Mouse (Mus musculus) kidney, adult 2 months (tissue): ENCODE data around the gene Dnph1.

Experiments used
- CTCF ChIP-seq: fragments of 200-500 bp; conservative IDR thresholded peaks from 2 replicates; pipeline ENCODE4 v1.5.1; 2011; ENCODE audit warnings: low read depth, mild to moderate bottlenecking, control low read depth, low read length, moderate library complexity, mixed read lengths; ENCODE audit not compliant: insufficient read depth, insufficient read length
- POLR2A ChIP-seq: fragments of 200-500 bp; IDR thresholded peaks from one replicate; pipeline ENCODE4 v1.6.1; 2011; ENCODE audit warnings: low read depth, low read length, control low read depth

DNA sequence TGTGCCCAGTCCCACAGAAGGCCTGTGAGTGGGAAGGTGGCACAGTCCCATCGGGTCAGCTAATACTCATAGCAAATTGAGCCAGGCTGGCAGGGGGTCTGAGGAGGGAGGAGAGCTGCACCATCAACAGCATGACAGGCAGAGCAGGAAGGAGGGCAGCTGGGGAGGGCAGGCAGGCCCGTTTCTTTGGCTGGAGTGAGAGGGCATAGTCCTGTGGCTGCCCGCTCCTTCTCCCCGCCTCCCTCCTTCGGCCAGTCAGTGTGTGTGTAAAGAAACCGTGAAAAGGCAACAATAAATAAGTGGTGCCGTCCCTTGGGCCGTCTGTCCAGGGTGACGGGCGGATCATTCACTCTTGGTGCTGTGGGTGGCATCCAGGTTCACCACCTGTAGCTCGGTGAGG is 52.2 kb downstream of the Dnph1 start:
- TF ChIP-seq POLR2A (no peak), CTCF (no peak)
